Mouse (Mus musculus) megakaryocyte, embryonic 14.5 days (primary cell): ENCODE data around the gene Col1a1.

Source experiments
- FLI1 ChIP-seq: IDR thresholded peaks from 2 replicates; pipeline ENCODE4 v1.6.1; 2012; ENCODE audit warnings: low read length, inconsistent platforms, mixed read lengths
- GATA1 ChIP-seq: IDR thresholded peaks from 3 replicates; pipeline ENCODE4 v1.6.1; 2012; ENCODE audit warnings: mixed read lengths, low read length, inconsistent platforms, borderline replicate concordance

GRCm38 (mm10) chr11:94972887-94973286 is 36.9 kb downstream of the Col1a1 start:
- TF ChIP-seq FLI1 = no peak
- no peak for TF ChIP-seq GATA1
